Mouse (Mus musculus) v-Abl transformed pro-B cells (cell line): ENCODE results near the gene Atp2a1.

Source experiments
- in situ Hi-C, 2 experiments: fragments of 400-800 bp; cut with MboI; formaldehyde crosslinking; loops; one replicate each; pipeline ENCODE4 v1.15.1; 2025; ENCODE audit not compliant: unreplicated experiment in 2 of 2

The Atp2a1 gene

GRCm38 (mm10) chr7:126473470-126474086 lies 10.7 kb upstream of the Atp2a1 start:
- in situ Hi-C loops: loop anchor here (5.0 to 10.0 kb wide), 3 partner anchors 36 to 221 kb away; partner anchors contain the start of genes Nfatc2ip (in 2 of the 2), Bola2 (in 1 of the 2) and Slx1b (in 1 of the 2)

- in situ Hi-C loops: loop anchor here (5.0 to 10.0 kb wide), 3 partner anchors 35 to 222 kb away; partner anchors contain the start of genes Nfatc2ip (in 2 of the 2), Bola2 (in 1 of the 2) and Slx1b (in 1 of the 2)
Measured at GRCm38 (mm10) chr7:126472713-126473112, 9.8 kb upstream of the Atp2a1 start.

GRCm38 (mm10) chr7:126472306-126472705 lies 9.4 kb upstream of the Atp2a1 start:
- in situ Hi-C loops: loop anchor here (5.0 to 10.0 kb wide), 3 partner anchors 35 to 222 kb away; partner anchors contain the start of genes Nfatc2ip (in 2 of the 2), Bola2 (in 1 of the 2) and Slx1b (in 1 of the 2)

GRCm38 (mm10) chr7:126471853-126472252 lies 8.9 kb upstream of the Atp2a1 start:
- in situ Hi-C loops: loop anchor here (5.0 to 10.0 kb wide), 3 partner anchors 35 to 223 kb away; partner anchors contain the start of genes Nfatc2ip (in 2 of the 2), Bola2 (in 1 of the 2) and Slx1b (in 1 of the 2)

- in situ Hi-C loops: loop anchor here (5.0 to 10.0 kb wide), 3 partner anchors 34 to 223 kb away; partner anchors contain the start of genes Nfatc2ip (in 2 of the 2), Bola2 (in 1 of the 2) and Slx1b (in 1 of the 2)
Measured at GRCm38 (mm10) chr7:126471361-126471760, 8.5 kb upstream of the Atp2a1 start.

GRCm38 (mm10) chr7:126470077-126470476 lies 7.2 kb upstream of the Atp2a1 start:
- in situ Hi-C loops: loop anchor here (5.0 to 10.0 kb wide), 3 partner anchors 33 to 225 kb away; partner anchors contain the start of genes Nfatc2ip (in 2 of the 2), Bola2 (in 1 of the 2) and Slx1b (in 1 of the 2)

- in situ Hi-C loops: no loop called here
Measured at GRCm38 (mm10) chr7:126467834-126468627, 5.1 kb upstream of the Atp2a1 start.

GRCm38 (mm10) chr7:126467271-126467670 lies 4.4 kb upstream of the Atp2a1 start:
- in situ Hi-C loops: no loop called here

- in situ Hi-C loops: no loop called here
Measured at GRCm38 (mm10) chr7:126466707-126467106, 3.8 kb upstream of the Atp2a1 start.

- in situ Hi-C loops: no loop called here
Measured at GRCm38 (mm10) chr7:126466116-126466515, 3.2 kb upstream of the Atp2a1 start.

- in situ Hi-C loops: no loop called here
Measured at GRCm38 (mm10) chr7:126465246-126466030, 2.5 kb upstream of the Atp2a1 start.

- in situ Hi-C loops: no loop called here
Measured at GRCm38 (mm10) chr7:126464836-126465235, 1.9 kb upstream of the Atp2a1 start.

- in situ Hi-C loops: no loop called here
Measured at GRCm38 (mm10) chr7:126464121-126464520, 1.2 kb upstream of the Atp2a1 start.

GRCm38 (mm10) chr7:126463547-126463946 lies 639 bp upstream of the Atp2a1 start:
- in situ Hi-C loops: no loop called here

GRCm38 (mm10) chr7:126461626-126462025 lies 1.3 kb downstream of the Atp2a1 start:
- in situ Hi-C loops: no loop called here

- in situ Hi-C loops: no loop called here
Measured at GRCm38 (mm10) chr7:126460623-126461399, 2.1 kb downstream of the Atp2a1 start.

GRCm38 (mm10) chr7:126458844-126459618 lies 3.9 kb downstream of the Atp2a1 start:
- in situ Hi-C loops: no loop called here

GRCm38 (mm10) chr7:126458225-126458624 lies 4.7 kb downstream of the Atp2a1 start:
- in situ Hi-C loops: no loop called here
